Mouse (Mus musculus): ENCODE data around the gene Hsp90aa1. TPM values are rescaled to one million over a fixed set of nuclear protein-coding genes. Genes with fewer than 3 reads are reported as not detected.

The Hsp90aa1 gene
- polyA plus RNA-seq (2014; fragmentation: Illumina TruSeq; extraction: RNeasy Lipid Tissue Mini Kit (QIAGEN cat#74804); ENCODE audit: low read depth, low replicate concordance), result 170 TPM

DNA sequence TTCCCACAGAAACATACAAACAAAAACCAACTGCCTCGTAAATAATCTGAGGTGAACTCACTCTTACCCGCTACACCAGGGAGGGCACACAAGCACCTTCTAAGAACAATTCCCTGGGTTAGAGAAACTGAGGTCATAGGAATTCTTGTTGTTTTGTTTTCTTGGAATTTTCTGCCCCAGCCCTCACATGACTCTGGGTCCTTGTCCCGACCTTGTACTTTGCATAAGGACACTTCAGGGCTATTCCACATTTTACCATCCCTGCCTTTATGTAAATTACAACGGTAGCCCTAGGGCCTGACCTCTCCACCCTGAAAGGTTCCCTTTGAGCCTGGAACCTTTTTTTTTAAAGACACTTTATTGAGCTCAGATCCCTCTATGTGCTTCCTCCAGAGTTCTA lies at the start of gene Hsp90aa1:
Hsp90aa1 (minus strand) TSS at position 173 of the 400 bp plus-strand sequence.

DNA sequence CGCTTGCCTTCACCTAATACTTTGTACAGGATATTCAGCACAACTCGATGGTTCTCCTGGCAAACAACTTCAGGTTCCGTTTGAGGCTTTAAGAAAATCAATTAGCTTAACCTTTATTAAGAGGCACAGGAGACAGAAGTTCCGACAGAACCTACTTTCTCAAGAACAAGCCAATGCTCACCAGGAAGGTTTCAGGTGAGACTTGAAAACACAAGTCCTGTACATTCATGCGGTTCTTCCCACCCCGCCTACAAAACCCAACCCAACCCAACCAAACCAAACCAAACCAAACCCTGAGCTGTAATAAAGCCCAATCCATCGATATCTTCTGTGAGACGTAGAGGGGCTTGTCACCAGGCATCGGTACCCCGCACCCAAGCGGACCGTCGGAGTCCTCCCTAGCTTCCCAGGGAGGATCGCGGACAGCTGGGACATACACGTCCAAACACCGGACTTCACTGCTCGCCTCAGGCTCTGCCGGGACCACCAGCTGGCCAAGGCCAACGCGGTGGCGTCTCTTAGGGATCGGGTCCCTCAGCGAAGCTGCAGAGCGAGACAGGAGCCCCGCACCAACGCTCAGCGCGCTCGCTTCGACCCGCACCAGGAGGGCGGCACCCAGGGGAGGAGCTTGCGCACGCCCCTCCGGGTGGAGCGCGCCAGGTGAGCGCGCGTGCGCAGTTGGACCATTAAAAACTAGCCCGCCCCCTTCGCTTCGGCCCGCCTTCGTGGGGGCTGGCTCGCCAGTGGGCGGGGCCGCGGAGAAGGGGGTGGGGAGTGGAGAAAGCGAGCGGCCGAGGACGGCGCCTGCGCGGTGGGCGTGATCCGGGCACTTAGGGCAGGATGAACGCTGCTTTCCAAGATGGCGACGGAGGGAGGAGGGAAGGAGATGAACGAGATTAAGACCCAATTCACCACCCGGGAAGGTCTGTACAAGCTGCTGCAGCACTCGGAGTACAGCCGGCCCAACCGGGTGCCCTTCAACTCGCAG lies 34.9 kb upstream of the Hsp90aa1 start, which contains the start of gene Wdr20:
Wdr20 (plus strand) TSS at position 775 of the 988 bp plus-strand sequence.

DNA sequence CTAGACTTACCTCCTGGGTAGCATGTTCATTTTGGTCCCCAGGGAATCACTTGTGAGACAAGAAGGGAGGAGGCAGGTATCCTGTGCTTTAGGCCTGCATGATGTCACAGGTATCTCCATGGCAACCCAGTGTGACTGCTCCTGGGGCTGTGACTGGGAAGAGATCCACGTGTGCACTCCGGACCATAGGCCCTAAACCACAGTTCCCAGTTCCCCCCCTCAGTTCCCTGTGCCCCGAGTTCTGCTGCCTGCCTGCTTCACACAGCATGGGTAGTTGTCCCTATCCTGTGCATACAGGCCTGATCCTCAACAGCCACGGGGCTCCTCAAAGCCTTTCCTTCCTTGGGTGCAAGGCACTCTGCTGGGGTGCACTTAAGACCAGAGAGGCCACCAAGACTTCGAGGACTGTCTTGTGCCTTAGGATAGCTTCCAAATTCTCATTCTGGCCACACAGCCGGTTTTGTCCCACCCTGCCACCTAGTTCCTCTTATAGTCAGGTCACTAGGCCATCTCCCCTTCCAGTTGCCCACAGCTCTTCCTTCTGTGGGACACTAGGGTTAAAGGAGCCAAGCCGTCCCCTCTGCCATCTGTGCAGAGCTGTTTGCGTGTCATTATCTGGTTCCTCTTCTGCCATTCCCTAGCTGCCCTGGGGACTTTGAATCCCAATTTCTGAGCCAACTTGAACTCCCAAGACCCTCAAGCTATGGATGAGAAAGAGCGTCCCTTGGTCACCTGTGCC lies 19.8 kb downstream of the Hsp90aa1 start, which contains the start of gene 1700001K19Rik:
1700001K19Rik (minus strand) TSS at position 59 of the 739 bp plus-strand sequence.

Other genes starting within 250 kb of the Hsp90aa1 start
- 107 TPM for gene Dync1h1, start 101.3 kb downstream of the Hsp90aa1 start, polyA plus RNA-seq (2014; fragmentation: Illumina TruSeq; extraction: RNeasy Lipid Tissue Mini Kit (QIAGEN cat#74804); ENCODE audit: low read depth, low replicate concordance)
- gene 1700001K19Rik, start 20.1 kb downstream of the Hsp90aa1 start, polyA plus RNA-seq (2014; fragmentation: Illumina TruSeq; extraction: RNeasy Lipid Tissue Mini Kit (QIAGEN cat#74804); ENCODE audit: low read depth, low replicate concordance), result not detected
- gene Wdr20, start 35.2 kb upstream of the Hsp90aa1 start, polyA plus RNA-seq (2014; fragmentation: Illumina TruSeq; extraction: RNeasy Lipid Tissue Mini Kit (QIAGEN cat#74804); ENCODE audit: low read depth, low replicate concordance), result 20.9 TPM
- gene Mok, start 138.2 kb upstream of the Hsp90aa1 start, polyA plus RNA-seq (2014; fragmentation: Illumina TruSeq; extraction: RNeasy Lipid Tissue Mini Kit (QIAGEN cat#74804); ENCODE audit: low read depth, low replicate concordance), result 0.68 TPM
- 7.3 TPM for gene Zfp839, start 147.5 kb upstream of the Hsp90aa1 start, polyA plus RNA-seq (2014; fragmentation: Illumina TruSeq; extraction: RNeasy Lipid Tissue Mini Kit (QIAGEN cat#74804); ENCODE audit: low read depth, low replicate concordance)
- 29.1 TPM for gene Cinp, start 186.4 kb upstream of the Hsp90aa1 start, polyA plus RNA-seq (2014; fragmentation: Illumina TruSeq; extraction: RNeasy Lipid Tissue Mini Kit (QIAGEN cat#74804); ENCODE audit: low read depth, low replicate concordance)
- gene Tecpr2, start 186.5 kb upstream of the Hsp90aa1 start, polyA plus RNA-seq (2014; fragmentation: Illumina TruSeq; extraction: RNeasy Lipid Tissue Mini Kit (QIAGEN cat#74804); ENCODE audit: low read depth, low replicate concordance), result 4.5 TPM